Mouse (Mus musculus) ES-E14 (cell line): ENCODE results near the gene Snx3. TPM values are rescaled to one million over a fixed set of nuclear protein-coding genes. Genes with fewer than 3 reads are reported as not detected.
A peak's percentile ranks its signal among the peaks of the same experiment; 100 is the strongest.

Experiments
- DNase-seq: peaks from one replicate; pipeline ENCODE4 v3.0.0-alpha.2; 2013; ENCODE audit warnings: low read depth, low spot score
- H3K27ac ChIP-seq: 2 replicates; pipeline ENCODE4 v1.5.1; 2012; ENCODE audit warnings: low read depth, mild to moderate bottlenecking, low read length, moderate library complexity, mixed read lengths; ENCODE audit not compliant: poor library complexity, insufficient read depth, severe bottlenecking
- H3K36me3 ChIP-seq: 2 replicates; pipeline ENCODE4 v1.6.1; 2012; ENCODE audit warnings: mild to moderate bottlenecking, low read length, moderate library complexity, mixed read lengths; ENCODE audit not compliant: control insufficient read depth, poor library complexity, insufficient read depth, severe bottlenecking
- H3K4me1 ChIP-seq, 2 experiments: fragments of 150-350 bp in 1 of 2; sonication (generic) in 1 of 2; 2 replicates each; pipeline ENCODE4 v1.6.1; 2012; ENCODE audit warnings: low read length in 2 of 2, mild to moderate bottlenecking in 1 of 2, mixed read lengths in 1 of 2; ENCODE audit not compliant: control insufficient read depth in 2 of 2, insufficient read depth in 2 of 2, poor library complexity in 1 of 2
- H3K4me3 ChIP-seq, 2 experiments: fragments of 150-350 bp in 1 of 2; sonication (generic) in 1 of 2; 2 replicates each; pipeline ENCODE4 v1.5.1; 2012; ENCODE audit warnings: low read length in 2 of 2, low read depth in 1 of 2, mild to moderate bottlenecking in 1 of 2, mixed read lengths in 1 of 2; ENCODE audit not compliant: insufficient read depth in 1 of 2, poor library complexity in 1 of 2, severe bottlenecking in 1 of 2
- H3K9ac ChIP-seq: 2 replicates; pipeline ENCODE4 v1.6.1; 2012; ENCODE audit warnings: low read depth, mild to moderate bottlenecking, low read length, mixed read lengths; ENCODE audit not compliant: poor library complexity, insufficient read depth, severe bottlenecking
- H3K9me3 ChIP-seq: fragments of 150-350 bp; sonication (generic); 2 replicates; pipeline ENCODE4 v1.6.1; 2012; ENCODE audit warnings: low read depth, mild to moderate bottlenecking, low read length; ENCODE audit not compliant: control insufficient read depth, insufficient read depth
- CHD2 ChIP-seq: IDR thresholded peaks from 2 replicates; pipeline ENCODE4 v1.6.1; 2014; ENCODE audit warnings: mild to moderate bottlenecking, low read depth, low read length, inconsistent platforms
- HCFC1 ChIP-seq: IDR thresholded peaks from 2 replicates; pipeline ENCODE4 v1.6.1; 2012; ENCODE audit warnings: low read length, inconsistent platforms, borderline replicate concordance; ENCODE audit not compliant: insufficient read depth
- MAFK ChIP-seq: IDR thresholded peaks from 2 replicates; pipeline ENCODE4 v1.6.1; 2014; ENCODE audit warnings: mild to moderate bottlenecking, low read depth, low read length, inconsistent platforms; ENCODE audit not compliant: insufficient read depth
- ZC3H11A ChIP-seq: IDR thresholded peaks from 2 replicates; pipeline ENCODE4 v1.6.1; 2012; ENCODE audit warnings: low read depth, mild to moderate bottlenecking, inconsistent platforms, low read length, borderline replicate concordance
- ZNF384 ChIP-seq: IDR thresholded peaks from 2 replicates; pipeline ENCODE4 v1.6.1; 2012; ENCODE audit warnings: low read depth, low read length, inconsistent platforms
- in situ Hi-C, 2 experiments: fragments of 600-800 bp; cut with MboI; formaldehyde crosslinking; loops; one replicate each; pipeline ENCODE4 v1.15.1; 2025; ENCODE audit warnings: low sequenced_read_pairs in 2 of 2, inconsistent platforms in 1 of 2; ENCODE audit not compliant: unreplicated experiment in 2 of 2
- total RNA-seq: library from RNA; depleted of rRNA; stranded (reverse); fragments of 300-350 nt; gene quantifications from 2 replicates; pipeline ENCODE4 v1.2.3, GENCODE M21; 2012

Snx3 gene
- total RNA-seq, 1 experiment = 82.9 TPM

DNA sequence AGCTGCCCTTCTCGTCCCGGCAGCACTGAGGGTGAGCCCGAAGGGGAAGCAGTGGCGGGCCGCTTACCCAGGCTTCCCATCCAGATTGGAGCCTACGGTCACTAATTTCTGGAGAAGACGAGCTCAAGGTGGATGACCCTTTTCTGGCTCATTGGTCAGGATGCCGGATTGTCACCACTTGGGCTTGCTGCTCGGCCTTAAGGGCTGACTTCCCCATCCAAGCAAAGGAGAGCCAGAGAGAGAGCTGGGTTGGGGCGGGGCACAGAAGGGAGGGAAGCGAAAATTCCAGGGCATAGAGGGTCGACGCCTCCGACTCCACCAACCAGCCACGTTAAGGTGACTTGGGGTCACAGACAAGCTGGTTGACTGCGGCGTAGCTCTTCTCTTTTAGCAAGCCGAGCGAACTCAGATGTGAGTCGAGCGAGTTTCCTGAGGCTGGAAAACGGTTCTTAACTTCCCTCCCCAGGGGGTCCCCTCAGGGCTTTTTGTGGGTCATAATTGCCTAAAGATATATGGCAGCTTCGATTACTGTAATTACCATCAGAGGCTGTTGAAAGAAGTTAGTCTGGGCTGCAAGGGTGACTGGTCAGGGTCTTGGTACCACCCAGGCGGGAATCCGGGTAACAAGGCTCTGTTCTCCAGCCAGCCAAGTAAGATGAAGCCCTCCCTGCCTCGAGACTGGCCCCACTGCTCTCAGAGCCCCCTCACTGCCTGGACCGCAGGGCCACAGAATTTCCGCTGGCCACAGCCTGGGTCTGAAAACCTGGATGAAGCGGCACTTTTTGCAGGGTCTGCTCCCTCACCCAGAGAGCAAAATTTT is 78.5 kb downstream of the Snx3 start:
- in situ Hi-C loops = loop anchor here in 1 of 2 experiments (10.0 kb wide), 1 partner anchor 276 kb away; no protein-coding TSS in a partner anchor
- Histone ChIP-seq H3K4me1 (no peaks in the 10 kb centered on the region; a peak in 1 of 4 replicates), H3K4me3 (peak overlapping the region in 1 of 2 experiments; percentile 12; a peak in 2 of 4 replicates), H3K9ac (no peak overlapping the region), H3K9me3 (no peaks in the 10 kb centered on the region), H3K36me3 (no peaks in the 10 kb centered on the region), H3K27ac (no peak overlapping the region)
- no peak for DNase-seq
- TF ChIP-seq MAFK (no peak), HCFC1 (no peak), CHD2 (no peak), ZC3H11A (no peak), ZNF384 (no peak)

DNA sequence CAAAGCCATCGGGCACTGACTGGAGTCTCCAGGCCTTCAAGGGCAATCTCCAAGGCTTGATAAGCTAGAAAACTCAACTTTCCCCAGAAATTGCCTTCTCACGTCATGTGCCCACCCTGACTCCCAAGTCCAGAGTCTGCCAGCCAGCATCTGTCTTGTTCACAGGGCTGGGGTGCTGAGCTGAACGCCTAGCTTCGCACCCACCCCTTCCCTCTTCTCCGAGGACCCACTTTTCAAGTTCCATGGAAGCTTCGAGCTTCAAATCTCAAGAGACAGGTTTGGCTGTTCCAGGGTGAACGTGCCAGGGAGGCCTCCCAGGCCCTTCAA is 79.1 kb downstream of the Snx3 start:
- H3K36me3 ChIP-seq = no peaks in the 10 kb centered on the region
- no peak overlapping the region for H3K27ac ChIP-seq
- no peak for TF ChIP-seq CHD2
- no peak for TF ChIP-seq ZC3H11A
- no peak for TF ChIP-seq HCFC1
- no peak for TF ChIP-seq ZNF384
- TF ChIP-seq MAFK = no peak
- no peak overlapping the region for H3K9ac ChIP-seq
- in situ Hi-C loops = loop anchor here in 1 of 2 experiments (10.0 kb wide), 1 partner anchor 276 kb away; no protein-coding TSS in a partner anchor
- no peak for DNase-seq
- no peak overlapping the region for H3K4me3 ChIP-seq
- no peaks in the 10 kb centered on the region; a peak in 1 of 4 replicates for H3K4me1 ChIP-seq
- no peaks in the 10 kb centered on the region for H3K9me3 ChIP-seq

DNA sequence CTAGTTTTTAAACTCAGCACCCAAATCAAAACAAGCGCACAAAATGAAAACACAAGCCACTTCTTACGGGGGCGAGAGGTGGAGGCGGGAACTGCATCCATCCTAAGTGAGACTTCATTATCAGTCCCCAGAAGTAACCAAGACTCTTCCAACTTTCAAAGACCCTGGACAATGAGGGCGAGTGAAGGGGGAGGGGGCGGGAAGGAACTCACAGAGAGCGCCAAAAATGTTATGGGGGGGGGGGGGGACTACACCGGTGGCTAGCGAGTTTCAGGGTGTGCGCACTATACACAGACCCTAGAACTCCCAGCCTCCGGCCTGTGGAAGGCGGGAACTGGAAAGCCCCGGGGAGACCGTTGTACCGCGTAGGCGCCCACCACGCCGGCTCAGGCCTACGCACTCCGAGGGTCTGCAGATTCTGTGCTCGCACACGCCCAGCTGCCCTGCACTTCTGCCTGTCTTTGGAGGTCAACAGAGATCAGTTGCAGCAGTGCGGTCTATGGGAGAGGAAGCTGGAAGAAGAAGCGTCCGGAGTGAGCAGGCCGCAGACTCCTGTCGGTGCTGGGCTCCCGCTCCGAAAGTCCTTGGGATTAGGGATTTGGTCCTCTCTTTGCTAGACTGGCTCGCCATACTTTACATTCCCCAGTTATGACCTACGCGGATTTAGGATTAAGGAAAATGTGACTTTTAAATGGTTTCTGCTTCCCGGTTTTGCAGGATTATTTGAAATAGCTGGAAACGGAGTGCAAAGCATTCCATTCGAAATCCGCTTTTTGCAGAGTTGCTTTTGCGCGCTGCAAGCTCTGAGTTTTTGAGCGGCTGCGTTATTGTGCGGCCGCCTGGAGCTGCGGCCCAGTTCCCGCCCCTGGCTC is 80.1 kb downstream of the Snx3 start:
- no peak for DNase-seq
- Histone ChIP-seq H3K4me1 (no peaks in the 10 kb centered on the region; a peak in 1 of 4 replicates), H3K4me3 (peak overlapping the region; percentile 4 to 17; a peak in 2 of 4 replicates), H3K9me3 (no peaks in the 10 kb centered on the region), H3K27ac (no peak overlapping the region), H3K36me3 (no peaks in the 10 kb centered on the region), H3K9ac (no peak overlapping the region)
- TF ChIP-seq ZNF384 = no peak
- TF ChIP-seq MAFK = no peak
- TF ChIP-seq ZC3H11A = no peak
- TF ChIP-seq CHD2 = no peak
- no peak for TF ChIP-seq HCFC1
- in situ Hi-C loops = loop anchor here in 1 of 2 experiments (10.0 kb wide), 1 partner anchor 277 kb away; no protein-coding TSS in a partner anchor

DNA sequence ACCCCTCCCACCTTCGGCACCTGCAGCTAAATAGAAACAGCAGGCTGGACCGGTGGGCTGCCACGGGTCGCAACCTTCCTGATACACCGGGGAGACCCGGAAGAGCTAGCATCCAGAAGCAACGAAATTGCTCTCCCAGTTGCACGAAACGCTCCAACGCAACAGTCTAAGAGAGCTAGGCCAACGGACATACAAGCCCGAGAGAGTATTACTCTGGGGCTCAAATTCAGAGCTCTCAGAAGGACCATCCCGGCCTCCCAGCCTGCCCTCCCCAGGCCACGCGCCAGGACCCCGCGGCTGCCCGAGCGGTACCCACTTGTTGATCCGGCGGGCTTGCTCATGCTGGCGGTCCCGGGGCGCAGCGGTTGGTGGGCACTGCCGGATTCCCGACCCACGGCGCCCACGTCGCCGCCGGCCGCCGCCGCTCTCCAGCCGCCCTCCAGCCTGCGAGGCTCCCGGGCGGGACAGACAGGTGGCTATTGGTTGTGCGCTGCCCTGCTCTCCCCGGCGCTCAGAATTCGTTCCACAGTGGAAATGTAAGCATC is 80.8 kb downstream of the Snx3 start:
- no peak overlapping the region for H3K9ac ChIP-seq
- peak overlapping the region; percentile 4; a peak in 1 of 4 replicates for H3K4me3 ChIP-seq
- TF ChIP-seq ZNF384 (no peak), MAFK (no peak), HCFC1 (no peak), CHD2 (no peak), ZC3H11A (no peak)
- H3K36me3 ChIP-seq = no peaks in the 10 kb centered on the region
- H3K27ac ChIP-seq = no peak overlapping the region
- no peak for DNase-seq
- H3K4me1 ChIP-seq = no peaks in the 10 kb centered on the region; a peak in 1 of 4 replicates
- in situ Hi-C loops = loop anchor here in 1 of 2 experiments (10.0 kb wide), 1 partner anchor 278 kb away; no protein-coding TSS in a partner anchor
- no peaks in the 10 kb centered on the region for H3K9me3 ChIP-seq
